Mouse (Mus musculus) small intestine, adult 2 months (tissue): Measurements from ENCODE around the gene Olfr1045.

Experiments used
- CTCF ChIP-seq: fragments of 200-500 bp; IDR thresholded peaks from 2 replicates; pipeline ENCODE4 v1.5.1; 2012; ENCODE audit warnings: low read depth, mild to moderate bottlenecking, control low read depth, inconsistent platforms, low read length, moderate library complexity, mixed read lengths; ENCODE audit not compliant: insufficient replicate concordance, insufficient read length; ENCODE audit errors: extremely low read depth
- POLR2A ChIP-seq: fragments of 200-500 bp; IDR thresholded peaks from 2 replicates; pipeline ENCODE4 v1.6.1; 2012; ENCODE audit warnings: low read depth, mild to moderate bottlenecking, control low read depth, inconsistent platforms, low read length, moderate library complexity

DNA sequence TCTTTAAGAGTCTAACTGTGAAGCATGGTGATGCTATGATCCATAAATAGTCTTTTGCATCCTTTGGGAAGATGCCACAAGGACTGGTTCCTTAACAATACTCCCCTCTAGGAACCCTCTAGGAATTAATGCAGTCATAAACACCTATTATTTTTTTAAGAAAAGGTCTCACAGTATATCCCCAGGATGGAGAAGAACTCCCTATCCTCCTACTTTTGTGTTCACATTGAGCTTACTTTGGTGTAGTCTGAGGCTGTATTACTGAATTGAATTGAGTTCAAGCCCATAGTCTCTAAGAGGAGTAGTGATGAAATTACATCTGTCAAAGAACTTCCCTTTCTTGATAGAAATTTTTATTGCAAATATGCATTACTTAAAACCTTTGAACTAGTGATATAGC lies at the start of gene Olfr1045:
- no peak for TF ChIP-seq POLR2A
- no peak for TF ChIP-seq CTCF
